ENCODE assay signal across 7 mouse cellular contexts in the genomic region with DNA sequence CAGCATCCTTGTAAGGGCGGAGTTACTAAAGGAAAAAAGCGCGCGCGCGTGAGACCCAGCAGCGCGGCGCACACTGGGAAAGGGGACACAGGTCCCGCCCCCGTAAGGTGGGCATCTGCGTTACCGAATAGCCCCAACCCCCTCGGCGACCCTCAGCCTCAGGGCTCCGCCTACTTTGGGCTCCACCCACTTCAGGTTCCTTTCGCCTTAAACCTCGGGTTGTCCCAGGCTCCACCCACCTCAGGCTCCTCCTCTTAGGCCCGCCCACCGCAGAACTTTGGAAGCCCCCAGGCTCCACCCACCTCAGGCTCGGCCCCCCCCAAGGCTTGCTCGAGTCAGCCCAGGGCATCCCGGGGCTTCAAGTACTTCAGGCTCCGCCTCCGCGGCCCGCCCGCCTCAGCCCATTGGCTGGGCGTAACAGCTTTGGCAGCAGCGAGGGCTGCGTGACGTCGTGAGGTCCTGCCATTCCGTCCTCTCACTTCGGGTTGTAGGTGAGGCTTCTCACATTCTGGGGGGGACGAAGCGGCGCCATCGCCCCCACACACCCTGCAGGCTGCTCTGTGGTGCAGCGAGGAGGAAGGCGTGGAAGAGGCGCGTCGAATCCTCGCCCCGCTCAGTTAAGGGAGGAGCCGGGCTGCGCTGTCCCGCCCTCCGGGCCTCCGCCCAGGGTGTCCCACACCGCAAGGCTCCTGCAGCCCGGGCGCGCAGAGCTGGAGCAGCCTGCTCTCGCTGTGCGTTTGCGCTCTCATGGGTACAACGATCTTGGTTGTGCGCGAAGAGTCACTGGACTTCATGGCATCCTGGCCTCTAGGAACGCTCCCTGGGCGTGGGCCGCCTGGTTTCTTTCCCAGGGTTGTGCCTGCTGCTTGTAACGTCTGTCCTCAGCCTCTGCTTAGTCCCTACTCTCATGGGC. TPM values are rescaled to one million over a fixed set of nuclear protein-coding genes. Genes with fewer than 3 reads are reported as not detected.
DNase-seq lines count a peak whose midpoint lies in the region; ATAC-seq lines count a peak whose summit lies in the region.

No protein-coding gene starts in this region.

- H3K9me3 ChIP-seq in embryonic facial prominence, embryonic 11.5 days (replicated peaks; ENCODE audit: control insufficient read depth, low read length), result no peaks in the 10 kb centered on the region
- H3K9me3 ChIP-seq in limb, embryonic 10.5 days (replicated peaks), result no peaks in the 10 kb centered on the region; the same call in 1 of the 2 replicates
- H3K9me3 ChIP-seq in midbrain, embryonic 13.5 days, result peaks cover 4% of the 10 kb centered on the region; the same call in 1 of the 2 replicates

- H3K27me3 ChIP-seq in embryonic facial prominence, embryonic 11.5 days (ENCODE audit: control insufficient read depth, insufficient read depth, low read length), result no peaks in the 10 kb centered on the region
- no peaks in the 10 kb centered on the region for H3K27me3 ChIP-seq in limb, embryonic 10.5 days (ENCODE audit: low read depth, poor library complexity, severe bottlenecking)
- no peaks in the 10 kb centered on the region for H3K27me3 ChIP-seq in midbrain, embryonic 13.5 days

- H3K9ac ChIP-seq in embryonic facial prominence, embryonic 11.5 days (replicated peaks; ENCODE audit: low read length), result peak overlapping the region; percentile 68
- peak overlapping the region; percentile 70 for H3K9ac ChIP-seq in midbrain, embryonic 13.5 days (replicated peaks)

- H3K27ac ChIP-seq in embryonic facial prominence, embryonic 11.5 days (replicated peaks; ENCODE audit: low read depth, low read length), result peak overlapping the region; percentile 61; the same call in 1 of the 2 replicates
- H3K27ac ChIP-seq in limb, embryonic 10.5 days, result peak overlapping the region; percentile 85
- peak overlapping the region; percentile 75 for H3K27ac ChIP-seq in midbrain, embryonic 13.5 days

- WGBS in embryonic facial prominence, embryonic 11.5 days, result under 1% methylated on average over 64 of the region's 65 CpGs
- WGBS in limb, embryonic 10.5 days, result under 1% methylated on average over 65 of the region's 65 CpGs
- 0% methylated on average over 65 of the region's 65 CpGs for WGBS in midbrain, embryonic 13.5 days

- peak overlapping the region; percentile 43 for H3K4me3 ChIP-seq in embryonic facial prominence, embryonic 11.5 days (ENCODE audit: low read depth, low read length)
- peak overlapping the region; percentile 72 for H3K4me3 ChIP-seq in limb, embryonic 10.5 days
- peak overlapping the region; percentile 73 for H3K4me3 ChIP-seq in midbrain, embryonic 13.5 days (replicated peaks)

- H3K4me1 ChIP-seq in embryonic facial prominence, embryonic 11.5 days (ENCODE audit: control insufficient read depth, insufficient read depth, low read length), result no peaks in the 10 kb centered on the region
- peaks cover 10% of the 10 kb centered on the region for H3K4me1 ChIP-seq in limb, embryonic 10.5 days
- H3K4me1 ChIP-seq in midbrain, embryonic 13.5 days (replicated peaks), result peaks cover 10% of the 10 kb centered on the region

- peak; percentile 99 for ATAC-seq in embryonic facial prominence, embryonic 11.5 days (replicated peaks; ENCODE audit: insufficient number of reproducible peaks, low FRiP score, low TSS enrichment, low read depth)
- ATAC-seq in granulocyte monocyte progenitor cell, adult 5-6 weeks (replicated peaks; ENCODE audit: poor library complexity, severe bottlenecking), result peak; percentile 92
- ATAC-seq in midbrain, embryonic 13.5 days, result peak; percentile 100

- H3K4me2 ChIP-seq in embryonic facial prominence, embryonic 11.5 days (ENCODE audit: low read depth, low read length), result peak overlapping the region; percentile 78
- H3K4me2 ChIP-seq in midbrain, embryonic 13.5 days (replicated peaks), result peak overlapping the region; percentile 86

- H3K36me3 ChIP-seq in embryonic facial prominence, embryonic 11.5 days (replicated peaks; ENCODE audit: control insufficient read depth, insufficient read depth, low read depth, low read length), result no peaks in the 10 kb centered on the region
- H3K36me3 ChIP-seq in limb, embryonic 10.5 days, result 0 out of 2 replicates have a peak, but pooled peaks cover 1% of the 10 kb centered on the region
- no peaks in the 10 kb centered on the region for H3K36me3 ChIP-seq in midbrain, embryonic 13.5 days

- peak; percentile 99 for DNase-seq in adrenal gland, postnatal 14 days
- DNase-seq in embryonic facial prominence, embryonic 11.5 days (ENCODE audit: low spot score), result peak; percentile 99
- DNase-seq in kidney, adult 11 months, result peak; percentile 98
- peak; percentile 96 for DNase-seq in limb, embryonic 10.5 days (ENCODE audit: low spot score)
- DNase-seq in spleen, adult 12 weeks (ENCODE audit: low spot score), result peak; percentile 99

RNA-seq across cellular contexts. Expression of gene Mier3, which starts 44.6 kb away (rescaled TPM):
- 39.7 and 39.8 TPM in 2 replicates for total RNA-seq in adrenal gland, postnatal 14 days (2021)
- polyA plus RNA-seq in embryonic facial prominence, embryonic 11.5 days (2014; fragmentation: Nextera tagmentation; extraction: Ambion mirVana), result 29.8 and 31.5 TPM in 2 replicates
- total RNA-seq in granulocyte monocyte progenitor cell, adult 5-6 weeks (2014; fragmentation: Nextera tagmentation), result 30.9 and 33.6 TPM in 2 replicates
- 41.0 and 51.9 TPM in 2 replicates for total RNA-seq in granulocyte monocyte progenitor cell, adult 5-6 weeks (2017)
- polyA plus RNA-seq in limb, embryonic 10.5 days (2016; fragmentation: Nextera tagmentation; extraction: Ambion mirVana), result 19.4 and 21.7 TPM in 2 replicates
- 19.2 and 21.3 TPM in 2 replicates for polyA plus RNA-seq in midbrain, embryonic 13.5 days (2015; fragmentation: Nextera tagmentation; extraction: Ambion mirVana)

Comparison
In these comparisons a context has a peak if more than half of its experiments do, and no peak if none do; other contexts are left out.
1. Peak in every context shown above with its lines: DNase-seq, ATAC-seq, H3K4me3 ChIP-seq and H3K27ac ChIP-seq.